Mouse (Mus musculus): ENCODE data around the gene Alg5. TPM values are rescaled to one million over a fixed set of nuclear protein-coding genes. Genes with fewer than 3 reads are reported as not detected.
A peak's percentile ranks its signal among the peaks of the same experiment; 100 is the strongest.

Alg5 gene
- polyA plus RNA-seq, 1 experiment: 12.4 TPM

DNA sequence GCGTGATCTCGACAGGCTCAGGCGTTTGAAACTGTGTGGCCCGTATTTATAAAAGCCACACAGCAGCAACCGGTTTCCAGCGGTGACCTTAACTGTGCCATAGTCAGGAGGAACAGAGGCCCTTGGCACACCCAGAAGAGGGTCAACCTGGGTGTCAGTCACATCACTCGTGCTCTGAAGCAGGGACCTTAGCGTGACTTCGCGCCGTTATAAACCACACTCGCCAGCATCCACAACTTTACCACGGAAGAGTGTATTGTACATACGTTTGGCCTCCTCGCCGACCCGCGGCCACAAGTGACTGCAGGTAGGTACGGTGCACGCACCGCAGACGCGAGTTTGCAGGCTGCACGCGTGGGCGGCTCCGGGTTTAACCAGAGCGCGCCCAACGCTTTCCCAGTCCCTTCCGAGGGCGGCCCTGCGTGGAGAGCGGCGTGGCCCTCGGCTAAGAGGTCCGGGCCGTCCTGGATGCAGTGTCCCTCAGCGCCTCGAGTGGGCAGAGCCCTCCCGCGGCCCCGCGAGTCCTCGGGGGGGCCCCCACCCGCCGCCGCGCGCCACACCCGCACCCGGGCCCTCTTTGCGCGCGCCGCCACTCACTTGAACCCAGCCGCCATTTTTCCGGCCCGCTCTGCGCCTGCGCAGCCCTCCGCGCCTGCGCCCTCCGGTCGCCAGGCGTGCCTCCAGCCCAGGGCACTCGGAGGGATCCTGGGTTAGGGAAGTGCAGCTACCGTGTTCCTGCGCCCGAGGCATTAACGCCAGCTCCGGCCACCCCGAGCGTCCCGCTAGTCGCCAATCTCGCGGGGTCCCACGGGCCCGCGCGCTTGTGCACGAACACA lies 710 bp upstream of the Alg5 start:
- Histone ChIP-seq H3K4me3 (replicated peaks; ENCODE audit: extremely low read depth, low read depth, low read length) (peak overlapping the region; percentile 89), H3K4me1 (ENCODE audit: control insufficient read depth, insufficient read depth, low read length) (no peaks in the 10 kb centered on the region)
- WGBS: under 1% methylated on average over 84 of the region's 84 CpGs
- DNase-seq: peak; percentile 87
- TF ChIP-seq CTCF (IDR thresholded peaks at IDR 0.05; ENCODE audit: insufficient read depth, low read length) (no peak), POLR2A (IDR thresholded peaks at IDR 0.05; ENCODE audit: borderline replicate concordance, extremely low read depth, low read depth, low read length) (peak; percentile 94)

- WGBS: 47% methylated on average over 18 of the region's 18 CpGs
- TF ChIP-seq POLR2A (IDR thresholded peaks at IDR 0.05; ENCODE audit: borderline replicate concordance, extremely low read depth, low read depth, low read length): no peak
- no peak for TF ChIP-seq CTCF (IDR thresholded peaks at IDR 0.05; ENCODE audit: insufficient read depth, low read length)
- peak; percentile 18 for DNase-seq
- Histone ChIP-seq H3K4me3 (replicated peaks; ENCODE audit: extremely low read depth, low read depth, low read length) (peak overlapping the region; percentile 94), H3K4me1 (ENCODE audit: control insufficient read depth, insufficient read depth, low read length) (no peaks in the 10 kb centered on the region)
These were observed 975 bp downstream of the Alg5 start for GRCm38 (mm10) chr3:54736101-54736927.

DNA sequence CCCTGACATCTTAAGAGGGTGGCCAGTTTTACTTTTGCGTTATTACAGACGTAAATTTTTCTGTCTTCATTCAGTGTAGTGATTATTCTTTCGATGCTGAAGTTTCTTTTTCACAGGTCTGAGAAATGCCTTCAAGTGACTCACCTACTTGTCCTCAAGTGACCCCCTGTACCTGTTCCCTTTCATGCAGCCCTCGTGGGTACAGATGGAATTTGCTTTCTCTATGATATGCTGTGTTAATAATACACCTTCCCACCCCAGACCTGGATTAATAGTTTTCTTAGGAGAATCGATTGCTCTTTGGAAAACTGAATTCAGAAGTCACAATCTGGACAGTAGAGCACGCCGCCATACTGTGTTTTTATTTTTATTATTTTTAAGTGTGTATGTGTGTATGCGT lies 2.0 kb downstream of the Alg5 start:
- DNase-seq: no peak
- 82% methylated on average over 8 of the region's 8 CpGs for WGBS
- Histone ChIP-seq H3K4me3 (replicated peaks; ENCODE audit: extremely low read depth, low read depth, low read length) (no peak overlapping the region), H3K4me1 (ENCODE audit: control insufficient read depth, insufficient read depth, low read length) (no peaks in the 10 kb centered on the region)
- TF ChIP-seq CTCF (IDR thresholded peaks at IDR 0.05; ENCODE audit: insufficient read depth, low read length): no peak
- no peak for TF ChIP-seq POLR2A (IDR thresholded peaks at IDR 0.05; ENCODE audit: borderline replicate concordance, extremely low read depth, low read depth, low read length)

GRCm38 (mm10) chr3:54741965-54742364 lies 6.6 kb downstream of the Alg5 start:
- DNase-seq: no peak
- Histone ChIP-seq H3K4me1 (ENCODE audit: control insufficient read depth, insufficient read depth, low read length) (no peaks in the 10 kb centered on the region), H3K4me3 (replicated peaks; ENCODE audit: extremely low read depth, low read depth, low read length) (no peak overlapping the region)
- 96% methylated on average over 11 of the region's 11 CpGs for WGBS
- TF ChIP-seq CTCF (IDR thresholded peaks at IDR 0.05; ENCODE audit: insufficient read depth, low read length): no peak
- TF ChIP-seq POLR2A (IDR thresholded peaks at IDR 0.05; ENCODE audit: borderline replicate concordance, extremely low read depth, low read depth, low read length): no peak

- TF ChIP-seq CTCF (IDR thresholded peaks at IDR 0.05; ENCODE audit: insufficient read depth, low read length) (peak; percentile 42), POLR2A (IDR thresholded peaks at IDR 0.05; ENCODE audit: borderline replicate concordance, extremely low read depth, low read depth, low read length) (no peak)
- WGBS: 52% methylated on average over 5 of the region's 5 CpGs
- no peak for DNase-seq
- no peaks in the 10 kb centered on the region for H3K4me1 ChIP-seq (ENCODE audit: control insufficient read depth, insufficient read depth, low read length)
- no peak overlapping the region for H3K4me3 ChIP-seq (replicated peaks; ENCODE audit: extremely low read depth, low read depth, low read length)
These were observed 10.5 kb downstream of the Alg5 start for GRCm38 (mm10) chr3:54745799-54746198.

DNA sequence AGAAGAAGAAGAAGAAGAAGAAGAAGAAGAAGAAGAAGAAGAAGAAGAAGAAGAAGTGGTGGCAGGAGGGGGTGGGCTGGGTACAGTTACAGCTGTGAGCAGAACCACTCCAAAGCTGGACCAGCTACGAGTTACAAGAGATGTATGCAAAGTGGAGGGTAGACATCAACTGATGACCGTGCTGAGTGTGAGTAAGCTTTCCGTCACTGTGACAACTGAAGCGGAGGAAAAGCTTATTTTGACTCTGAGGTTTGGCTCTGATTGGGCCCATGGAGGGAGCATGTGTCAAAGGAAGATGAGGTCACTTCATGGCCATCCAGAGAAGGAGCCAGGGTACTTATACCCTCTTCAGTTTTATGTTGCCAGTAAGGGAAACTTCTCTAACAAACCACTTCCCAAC lies 18.1 kb downstream of the Alg5 start:
- TF ChIP-seq POLR2A (IDR thresholded peaks at IDR 0.05; ENCODE audit: borderline replicate concordance, extremely low read depth, low read depth, low read length) (no peak), CTCF (IDR thresholded peaks at IDR 0.05; ENCODE audit: insufficient read depth, low read length) (no peak)
- Histone ChIP-seq H3K4me3 (replicated peaks; ENCODE audit: extremely low read depth, low read depth, low read length) (no peak overlapping the region), H3K4me1 (ENCODE audit: control insufficient read depth, insufficient read depth, low read length) (no peaks in the 10 kb centered on the region)
- WGBS: 57% methylated on average over 4 of the region's 4 CpGs
- DNase-seq: no peak

GRCm38 (mm10) chr3:54755145-54756041 lies 20.1 kb downstream of the Alg5 start, which contains the start of gene Smad9:
Gene Smad9, plus strand, starts transcription at chr3:54755582.
- WGBS: under 1% methylated on average over 66 of the region's 66 CpGs
- DNase-seq: peak; percentile 58
- TF ChIP-seq POLR2A (IDR thresholded peaks at IDR 0.05; ENCODE audit: borderline replicate concordance, extremely low read depth, low read depth, low read length) (no peak), CTCF (IDR thresholded peaks at IDR 0.05; ENCODE audit: insufficient read depth, low read length) (no peak)
- no peaks in the 10 kb centered on the region for H3K4me1 ChIP-seq (ENCODE audit: control insufficient read depth, insufficient read depth, low read length)
- H3K4me3 ChIP-seq (replicated peaks; ENCODE audit: extremely low read depth, low read depth, low read length): peak within 1 kb of the TSS; percentile 75

DNA sequence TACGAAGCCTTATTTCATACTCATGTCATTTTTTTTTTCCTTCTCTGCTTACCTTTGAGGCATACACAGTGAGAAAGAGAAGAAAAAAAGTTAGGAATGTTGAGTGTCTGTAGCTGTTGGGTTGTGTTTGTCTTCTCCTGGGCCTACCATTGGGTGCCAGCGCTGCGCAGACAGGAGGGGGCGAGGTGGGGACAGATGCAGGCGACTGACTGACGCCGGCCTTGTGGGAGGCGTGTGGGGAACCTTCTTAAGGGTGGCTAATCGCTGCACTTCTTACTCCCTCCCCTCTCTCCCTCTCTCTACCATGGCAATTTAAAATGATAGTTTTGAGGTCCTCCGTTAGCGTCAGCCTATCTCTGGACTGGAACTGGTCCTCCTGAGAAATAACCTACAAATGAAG lies 20.7 kb downstream of the Alg5 start:
- 3% methylated on average over 11 of the region's 11 CpGs for WGBS
- Histone ChIP-seq H3K4me3 (replicated peaks; ENCODE audit: extremely low read depth, low read depth, low read length) (peak overlapping the region; percentile 75), H3K4me1 (ENCODE audit: control insufficient read depth, insufficient read depth, low read length) (no peaks in the 10 kb centered on the region)
- peak; percentile 35 for DNase-seq
- no peak for TF ChIP-seq POLR2A (IDR thresholded peaks at IDR 0.05; ENCODE audit: borderline replicate concordance, extremely low read depth, low read depth, low read length)
- no peak for TF ChIP-seq CTCF (IDR thresholded peaks at IDR 0.05; ENCODE audit: insufficient read depth, low read length)

DNA sequence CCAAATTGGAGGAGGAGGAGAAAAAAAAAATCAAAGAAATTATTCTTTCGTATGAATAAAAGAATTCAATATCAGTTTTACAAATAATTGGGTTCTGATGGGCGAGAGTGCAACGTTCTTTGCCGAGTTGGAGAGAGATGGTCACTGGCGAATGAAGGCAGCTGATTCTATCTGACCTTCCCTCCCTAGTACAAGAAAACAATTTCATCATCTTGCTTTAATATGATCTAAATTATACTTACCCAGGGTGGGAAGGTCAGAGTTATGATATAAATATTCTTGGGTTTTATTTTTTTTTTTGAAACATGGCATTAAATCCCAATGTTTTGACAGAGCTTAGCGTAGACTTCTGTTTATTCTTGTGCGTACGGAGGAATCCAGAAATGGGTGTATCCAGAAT lies 22.1 kb downstream of the Alg5 start:
- 76% methylated on average over 8 of the region's 8 CpGs for WGBS
- TF ChIP-seq POLR2A (IDR thresholded peaks at IDR 0.05; ENCODE audit: borderline replicate concordance, extremely low read depth, low read depth, low read length): no peak
- TF ChIP-seq CTCF (IDR thresholded peaks at IDR 0.05; ENCODE audit: insufficient read depth, low read length): no peak
- Histone ChIP-seq H3K4me1 (ENCODE audit: control insufficient read depth, insufficient read depth, low read length) (no peaks in the 10 kb centered on the region), H3K4me3 (replicated peaks; ENCODE audit: extremely low read depth, low read depth, low read length) (no peak overlapping the region)
- no peak for DNase-seq

Data from lung, adult 2 months (tissue).